8 mouse cellular contexts compared by ENCODE assay signal in the genomic region with DNA sequence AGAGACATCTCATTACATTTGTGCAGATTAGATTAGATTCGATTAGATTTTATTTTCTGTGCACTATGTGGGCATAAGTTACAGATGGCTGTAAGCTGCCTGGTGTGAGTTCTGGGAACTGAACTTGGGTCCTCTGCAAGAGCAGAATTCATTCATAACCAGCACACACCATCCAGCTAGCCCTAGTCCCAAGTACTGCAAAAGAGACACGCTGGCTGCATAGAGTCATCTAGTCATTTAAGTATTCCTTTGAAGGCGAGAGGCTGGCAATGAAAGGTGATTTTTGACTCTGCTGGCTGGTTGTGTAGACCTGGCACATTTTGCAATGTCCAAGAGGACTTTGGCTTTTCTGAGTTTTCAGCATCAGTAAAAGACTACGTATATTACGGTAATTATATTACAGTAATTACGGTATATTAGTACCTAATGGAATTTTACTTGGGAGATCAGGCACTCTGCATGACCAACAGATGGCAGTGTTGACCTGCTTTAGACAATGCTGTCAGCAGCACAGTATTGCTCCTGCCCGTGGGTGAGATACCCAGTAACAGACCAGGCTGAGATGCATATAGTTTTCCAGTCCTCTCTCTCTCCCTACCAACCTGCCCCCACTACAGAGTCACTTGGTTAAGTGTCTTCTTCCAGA.
DNase-seq lines count a peak whose midpoint lies in the region; ATAC-seq and TF ChIP-seq lines count a peak whose summit lies in the region.

No protein-coding gene starts in this region.

- no peak overlapping the region for H3K4me3 ChIP-seq in midbrain, embryonic 11.5 days (ENCODE audit: low read depth, low read length)
- H3K4me3 ChIP-seq in spleen, adult 2 months (ENCODE audit: extremely low read depth, insufficient read depth, insufficient read length): no peak overlapping the region

- ATAC-seq in midbrain, embryonic 11.5 days (ENCODE audit: low FRiP score): peak; percentile 86

- H3K9me3 ChIP-seq in midbrain, embryonic 11.5 days (ENCODE audit: control insufficient read depth, low read length): no peaks in the 10 kb centered on the region

- no peak overlapping the region for H3K27ac ChIP-seq in midbrain, embryonic 11.5 days (ENCODE audit: low read depth, low read length)
- no peak overlapping the region for H3K27ac ChIP-seq in spleen, adult 2 months (ENCODE audit: insufficient read depth, low read length)

- H3K36me3 ChIP-seq in midbrain, embryonic 11.5 days (ENCODE audit: control insufficient read depth, insufficient read depth, low read length): no peaks in the 10 kb centered on the region
- no peaks in the 10 kb centered on the region for H3K36me3 ChIP-seq in spleen, adult 2 months (ENCODE audit: control insufficient read depth, insufficient read depth, low read length)

- no peak overlapping the region for H3K9ac ChIP-seq in midbrain, embryonic 11.5 days (ENCODE audit: low read length)

- WGBS in midbrain, embryonic 11.5 days: 27% methylated on average over 7 of the region's 7 CpGs
- WGBS in spleen, adult 2 months: 34% methylated on average over 7 of the region's 7 CpGs

- TF ChIP-seq POLR2A in spleen, adult 2 months (IDR thresholded peaks at IDR 0.05; ENCODE audit: low read depth, low read length): no peak

- no peak for TF ChIP-seq CTCF in spleen, adult 2 months (IDR thresholded peaks at IDR 0.05; ENCODE audit: extremely low read depth, insufficient read depth, insufficient read length, insufficient replicate concordance)

- intact Hi-C loops in left cerebral cortex, postnatal 25 days (cut with DNase I): loop anchor here (2.0 to 10.0 kb wide), 2 partner anchors 285 to 401 kb away; no protein-coding TSS in a partner anchor

- H3K4me2 ChIP-seq in midbrain, embryonic 11.5 days: no peak overlapping the region

- no peaks in the 10 kb centered on the region for H3K4me1 ChIP-seq in midbrain, embryonic 11.5 days (ENCODE audit: control insufficient read depth, insufficient read depth, low read length)
- H3K4me1 ChIP-seq in spleen, adult 2 months (ENCODE audit: control insufficient read depth, insufficient read depth, insufficient read length): no peaks in the 10 kb centered on the region

- DNase-seq in urinary bladder, adult 18-20 months (ENCODE audit: low spot score in 2 of 2): peak; percentile 14 to 43
- DNase-seq in urinary bladder, adult 2 months (ENCODE audit: low spot score): no peak
- DNase-seq in embryo, embryonic 11.5 days (ENCODE audit: low read depth, low spot score): peak; percentile 81
- DNase-seq in gonadal fat pad, adult 2 months (ENCODE audit: low read depth): peak; percentile 19
- DNase-seq in kidney, adult 11 months: peak; percentile 40
- DNase-seq in left cerebral cortex, postnatal 25 days (ENCODE audit: low spot score in 2 of 2): peak; percentile 74
- peak; percentile 95 for DNase-seq in midbrain, embryonic 11.5 days (ENCODE audit: low spot score, missing footprints)
- DNase-seq in spleen, adult 2 months (ENCODE audit: low read depth in 1 of 2, low spot score in 2 of 2): peak; percentile 17 to 23

- no peaks in the 10 kb centered on the region for H3K27me3 ChIP-seq in midbrain, embryonic 11.5 days (ENCODE audit: control insufficient read depth, insufficient read depth, low read length)
- no peaks in the 10 kb centered on the region for H3K27me3 ChIP-seq in spleen, adult 2 months (ENCODE audit: control insufficient read depth, insufficient read depth, low read length)
